Comparison of ENCODE assay signal across 21 mouse cellular contexts in genomic region chr3:66501865-66502264, GRCm38 (mm10).
DNase-seq lines count a peak whose midpoint lies in the region.
"Had no signal": no experiment of that assay in that cellular context is flagged by ENCODE, and none has a peak within 500 bp of the region (broad histone marks: within the 10 kb centered on the region; RNA-seq: fewer than 3 reads in every experiment).

No protein-coding gene starts in this region.

- H3K36me3 ChIP-seq in limb, embryonic 10.5 days = no peaks in the 10 kb centered on the region
- H3K36me3 ChIP-seq: embryonic facial prominence, embryonic 13.5 days; embryonic facial prominence, embryonic 15.5 days; forebrain, embryonic 10.5 days; forebrain, embryonic 12.5 days; G1E had no signal

- peak; percentile 21 for DNase-seq in embryo, embryonic 10.5 days (ENCODE audit: low spot score)
- no peak for DNase-seq in embryo, embryonic 9.5 days (ENCODE audit: extremely low spot score)
- peak; percentile 54 for DNase-seq in limb, embryonic 10.5 days (ENCODE audit: low spot score)
- DNase-seq in layer of hippocampus, postnatal 36 days = no peak
- DNase-seq in cerebellum, postnatal 36 days = no peak
- DNase-seq: adrenal gland, adult 8-10 months; adrenal gland, postnatal 14 days; adrenal gland, postnatal 36 days; B cell, adult 2 months; cerebellum, adult 11-12 months; cerebellum, adult 2 months; cerebellum, adult 9-10 months; cerebellum, postnatal 10 days; cerebellum, postnatal 25 days had no signal

- H3K9me3 ChIP-seq in limb, embryonic 10.5 days (replicated peaks) = no peaks in the 10 kb centered on the region
- H3K9me3 ChIP-seq: embryonic facial prominence, embryonic 13.5 days; embryonic facial prominence, embryonic 15.5 days; forebrain, embryonic 10.5 days; forebrain, embryonic 12.5 days; G1E had no signal

- H3K27me3 ChIP-seq in limb, embryonic 10.5 days (ENCODE audit: low read depth, poor library complexity, severe bottlenecking) = no peaks in the 10 kb centered on the region
- H3K27me3 ChIP-seq: CH12.LX; embryonic facial prominence, embryonic 15.5 days; forebrain, embryonic 12.5 days had no signal

- WGBS in limb, embryonic 10.5 days = 71% methylated on average over 4 of the region's 4 CpGs

- H3K4me1 ChIP-seq in limb, embryonic 10.5 days = peaks cover 48% of the 10 kb centered on the region
- H3K4me1 ChIP-seq: embryonic facial prominence, embryonic 15.5 days; forebrain, embryonic 12.5 days had no signal

- no peak overlapping the region for H3K4me3 ChIP-seq in limb, embryonic 10.5 days
- H3K4me3 ChIP-seq: embryonic facial prominence, embryonic 13.5 days; embryonic facial prominence, embryonic 15.5 days; erythroblast, embryonic 14.5 days; forebrain, embryonic 10.5 days; forebrain, embryonic 12.5 days had no signal

- H3K27ac ChIP-seq in limb, embryonic 10.5 days = peak overlapping the region; percentile 63
- H3K27ac ChIP-seq: embryonic facial prominence, embryonic 13.5 days; embryonic facial prominence, embryonic 15.5 days; forebrain, embryonic 10.5 days; forebrain, embryonic 12.5 days had no signal

Comparison
In these comparisons a context has a peak if more than half of its experiments do, and no peak if none do; other contexts are left out.
1. DNase-seq: peak in embryo, embryonic 10.5 days (single experiment) and limb, embryonic 10.5 days (single experiment); none in embryo, embryonic 9.5 days (single experiment), layer of hippocampus, postnatal 36 days (0 of 2) and cerebellum, postnatal 36 days (0 of 2).